Mouse (Mus musculus): ENCODE data around the gene Gm37240.

Gene Gm37240

GRCm38 (mm10) chr3:85131878-85132277 lies 755.4 kb downstream of the Gm37240 start:
- CTCF ChIA-PET = interaction anchor here (0.8 kb wide), 1 partner anchor 85 kb away, joined by 4 read pairs; no protein-coding TSS in a partner anchor

- CTCF ChIA-PET = interaction anchor here (0.7 kb wide), 1 partner anchor 1241 kb away, joined by 5 read pairs; no protein-coding TSS in a partner anchor
Observed at GRCm38 (mm10) chr3:85128546-85128945, 758.8 kb downstream of the Gm37240 start.

GRCm38 (mm10) chr3:85126970-85127369 lies 760.3 kb downstream of the Gm37240 start:
- CTCF ChIA-PET = no interaction called here

GRCm38 (mm10) chr3:85125471-85125870 lies 761.8 kb downstream of the Gm37240 start:
- CTCF ChIA-PET = interaction anchor here (0.7 kb wide), 1 partner anchor 435 kb away, joined by 8 read pairs; no protein-coding TSS in a partner anchor

GRCm38 (mm10) chr3:85124924-85125323 lies 762.4 kb downstream of the Gm37240 start:
- CTCF ChIA-PET = no interaction called here

- CTCF ChIA-PET = no interaction called here
Observed at GRCm38 (mm10) chr3:85124410-85124809, 762.9 kb downstream of the Gm37240 start.

GRCm38 (mm10) chr3:85117702-85118101 lies 769.6 kb downstream of the Gm37240 start:
- CTCF ChIA-PET = no interaction called here

GRCm38 (mm10) chr3:85117014-85117413 lies 770.3 kb downstream of the Gm37240 start:
- CTCF ChIA-PET = no interaction called here

- CTCF ChIA-PET = no interaction called here
Observed at GRCm38 (mm10) chr3:85115959-85116543, 771.3 kb downstream of the Gm37240 start.

- CTCF ChIA-PET = no interaction called here
Observed at GRCm38 (mm10) chr3:85113565-85113964, 773.8 kb downstream of the Gm37240 start.

GRCm38 (mm10) chr3:85110762-85111161 lies 776.6 kb downstream of the Gm37240 start:
- CTCF ChIA-PET = no interaction called here

GRCm38 (mm10) chr3:85109221-85109620 lies 778.1 kb downstream of the Gm37240 start:
- CTCF ChIA-PET = no interaction called here

- CTCF ChIA-PET = no interaction called here
Observed at GRCm38 (mm10) chr3:85108396-85108795, 778.9 kb downstream of the Gm37240 start.

- CTCF ChIA-PET = no interaction called here
Observed at GRCm38 (mm10) chr3:85106956-85107355, 780.4 kb downstream of the Gm37240 start.

- CTCF ChIA-PET = no interaction called here
Observed at GRCm38 (mm10) chr3:85104301-85104700, 783.0 kb downstream of the Gm37240 start.

GRCm38 (mm10) chr3:85080882-85081558 lies 806.3 kb downstream of the Gm37240 start:
- CTCF ChIA-PET = no interaction called here

- CTCF ChIA-PET = no interaction called here
Observed at GRCm38 (mm10) chr3:85064113-85064512, 823.2 kb downstream of the Gm37240 start.

GRCm38 (mm10) chr3:85060153-85060552 lies 827.2 kb downstream of the Gm37240 start:
- CTCF ChIA-PET = no interaction called here

GRCm38 (mm10) chr3:85057245-85057644 lies 830.1 kb downstream of the Gm37240 start:
- CTCF ChIA-PET = no interaction called here

- CTCF ChIA-PET = no interaction called here
Observed at GRCm38 (mm10) chr3:85053526-85053925, 833.8 kb downstream of the Gm37240 start.

GRCm38 (mm10) chr3:85052196-85052595 lies 835.1 kb downstream of the Gm37240 start:
- CTCF ChIA-PET = interaction anchor here (0.6 kb wide), 1 partner anchor 46 kb away, joined by 3 read pairs; no protein-coding TSS in a partner anchor

GRCm38 (mm10) chr3:85048569-85048968 lies 838.7 kb downstream of the Gm37240 start:
- CTCF ChIA-PET = no interaction called here

GRCm38 (mm10) chr3:85043679-85044218 lies 843.6 kb downstream of the Gm37240 start:
- CTCF ChIA-PET = no interaction called here
